Mouse (Mus musculus) lung, postnatal 25 days (tissue): ENCODE measurements around the gene Tspan7.
A peak's percentile ranks its signal among the peaks of the same experiment; 100 is the strongest.

Experiments
- DNase-seq: peaks from one replicate; pipeline ENCODE4 v3.0.0; 2022; ENCODE audit warnings: low spot score

Gene Tspan7

GRCm38 (mm10) chrX:10549708-10550107 is 64.8 kb downstream of the Tspan7 start:
- no peak for DNase-seq

DNA sequence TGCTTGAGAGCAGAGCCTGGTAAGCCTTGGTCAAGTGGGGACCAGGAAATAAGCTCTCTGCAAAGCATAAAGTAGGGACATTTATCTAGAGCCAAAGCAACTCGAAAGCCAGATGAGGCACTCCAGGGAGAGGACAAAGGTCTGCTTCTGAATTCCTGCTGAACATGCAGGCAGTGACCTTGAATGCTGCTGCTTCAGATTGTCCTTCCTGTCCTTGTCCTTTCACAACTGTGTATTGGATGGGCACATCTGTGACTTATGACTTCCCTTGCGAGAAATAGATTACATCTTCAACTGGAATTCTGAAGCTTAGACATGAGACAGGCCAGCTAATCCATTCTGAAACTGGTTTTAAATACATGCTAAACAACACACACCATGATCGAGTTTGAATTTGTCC is 71.9 kb downstream of the Tspan7 start:
- DNase-seq: no peak

DNA sequence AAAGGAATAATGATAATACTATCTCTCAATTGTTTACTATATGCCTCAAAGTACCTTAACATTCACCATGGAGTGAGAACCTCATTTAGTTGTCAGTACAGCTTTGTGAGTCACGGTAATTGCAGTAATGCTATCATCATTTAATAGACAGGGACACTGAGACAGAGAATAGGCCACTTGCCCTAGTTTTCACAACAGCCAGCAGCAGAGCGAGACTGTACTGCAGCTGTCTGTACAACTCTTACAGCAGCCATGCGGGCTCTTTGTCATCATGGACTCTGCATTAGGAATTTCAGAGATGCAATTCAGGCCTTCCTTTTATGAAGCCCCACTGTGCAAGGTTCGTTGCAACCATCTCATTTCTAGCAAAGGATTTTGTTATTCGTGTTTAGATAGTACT is 72.6 kb downstream of the Tspan7 start:
- no peak for DNase-seq

DNA sequence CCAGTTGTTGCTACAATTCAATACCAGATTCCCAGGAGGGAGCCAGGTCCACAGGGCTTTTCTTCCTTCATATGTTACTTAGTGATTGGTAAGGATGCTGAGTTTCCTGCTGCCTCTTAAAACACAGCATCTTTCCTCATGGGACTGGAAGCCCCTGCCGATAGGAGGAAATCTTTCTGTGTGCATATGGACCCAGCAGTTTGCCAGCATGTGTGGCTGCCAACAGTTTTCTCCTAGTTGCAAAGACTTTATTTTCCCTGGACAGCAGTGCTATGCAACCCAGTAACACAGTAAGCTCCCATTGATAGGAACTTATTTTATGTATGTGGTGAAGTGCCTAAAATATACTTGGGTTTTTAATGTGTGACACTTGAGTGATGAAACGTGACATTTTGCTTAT is 73.7 kb downstream of the Tspan7 start:
- DNase-seq: no peak

DNA sequence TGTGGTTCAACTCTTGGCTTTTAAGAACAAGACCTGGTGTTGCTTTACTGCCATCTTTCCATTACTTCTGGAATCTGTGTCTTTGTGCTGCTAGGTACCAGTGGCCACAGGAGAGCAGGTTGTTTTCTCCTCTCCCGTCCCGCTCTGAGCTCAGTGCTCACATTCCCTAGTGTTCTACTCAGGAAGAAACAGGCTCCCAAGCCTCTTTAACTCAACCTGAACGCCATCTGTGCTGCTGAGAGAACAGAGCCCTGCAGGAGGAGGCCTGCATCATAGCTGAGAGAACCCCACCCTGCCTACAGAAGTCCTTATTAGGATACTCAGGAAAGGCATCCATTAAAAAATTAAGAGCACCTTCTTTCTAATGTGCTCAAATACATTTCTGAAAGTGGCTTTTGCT is 80.9 kb downstream of the Tspan7 start:
- DNase-seq: no peak

DNA sequence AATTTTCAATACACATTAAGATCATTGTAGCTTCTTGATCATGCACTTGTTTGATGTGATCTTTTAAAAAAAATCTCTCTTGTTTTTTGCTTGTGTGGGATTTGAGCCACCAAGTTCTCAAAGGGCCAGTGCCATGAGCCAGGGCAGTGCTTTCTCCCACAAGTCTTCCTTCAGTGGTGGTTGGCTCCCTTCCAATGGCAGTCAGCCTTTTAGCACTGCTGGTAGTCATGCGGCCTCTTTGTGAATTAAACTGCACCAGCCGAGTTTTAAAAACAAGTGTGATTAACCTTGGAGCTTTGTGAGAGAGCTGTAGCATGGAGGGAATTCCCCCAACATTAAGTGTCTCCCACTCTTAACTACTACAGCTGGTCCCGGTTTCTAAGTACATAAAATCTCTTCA is 89.6 kb downstream of the Tspan7 start:
- peak; percentile 7 for DNase-seq

GRCm38 (mm10) chrX:10575406-10575805 is 90.4 kb downstream of the Tspan7 start:
- no peak for DNase-seq

DNA sequence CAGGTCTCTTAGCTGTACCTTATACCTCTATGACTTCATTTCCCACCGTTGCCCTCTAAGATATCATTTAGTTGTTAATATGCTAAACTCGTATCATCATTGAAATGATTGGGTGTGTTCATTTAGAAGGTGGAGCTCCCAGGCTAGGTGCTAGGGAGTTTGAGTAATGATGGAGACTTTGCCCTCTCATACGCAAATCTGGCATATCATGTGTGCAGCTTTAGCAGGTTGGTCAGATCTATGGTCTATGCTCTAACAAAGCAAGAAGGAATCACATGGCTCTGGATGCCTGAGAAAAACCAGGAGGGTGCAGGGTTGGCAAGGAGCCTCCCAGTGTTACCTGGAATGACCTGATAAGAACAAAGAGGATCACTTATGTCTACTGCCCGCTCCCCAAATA is 91.4 kb downstream of the Tspan7 start:
- no peak for DNase-seq

DNA sequence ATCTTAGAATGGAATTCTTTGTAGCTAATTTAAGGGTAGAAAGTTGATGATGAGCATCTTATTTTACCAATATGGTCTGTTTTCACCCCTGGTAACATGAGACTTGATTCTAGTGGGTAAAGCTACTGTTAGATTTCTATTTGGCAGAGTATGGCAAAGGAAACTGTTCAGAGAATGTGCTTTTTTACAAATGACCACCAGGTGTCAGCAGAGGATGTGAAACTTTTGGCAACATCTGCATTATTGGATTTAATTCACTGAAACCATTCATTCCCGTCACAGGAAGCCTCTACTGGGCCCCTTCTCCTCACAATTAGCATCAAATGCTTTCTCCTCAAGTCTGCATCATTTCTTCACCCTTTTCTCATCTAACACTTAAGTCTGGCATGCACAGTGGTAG is 92.4 kb downstream of the Tspan7 start:
- peak; percentile 25 for DNase-seq

DNA sequence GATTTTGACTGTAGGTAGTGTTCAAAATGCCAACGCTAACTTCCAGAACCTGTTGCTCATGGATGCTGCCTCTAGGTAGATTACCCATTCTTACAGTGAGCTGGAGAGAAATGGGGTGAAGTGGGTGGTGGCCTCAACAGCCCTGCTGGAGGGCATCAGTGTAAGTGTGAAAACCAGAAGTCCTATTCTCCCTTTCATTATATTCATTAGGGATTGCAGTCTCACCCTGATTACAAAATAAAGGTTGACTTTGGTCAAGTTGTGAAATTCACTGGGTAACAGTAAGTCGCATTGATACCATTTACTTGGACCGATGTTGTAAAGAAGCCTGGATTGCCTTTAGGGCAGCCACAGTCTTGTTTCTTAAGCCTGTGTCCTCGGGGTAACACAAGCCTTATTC is 97.8 kb downstream of the Tspan7 start:
- DNase-seq: no peak

- DNase-seq: peak; percentile 3
These were observed 107.3 kb downstream of the Tspan7 start for GRCm38 (mm10) chrX:10592244-10592643.

DNA sequence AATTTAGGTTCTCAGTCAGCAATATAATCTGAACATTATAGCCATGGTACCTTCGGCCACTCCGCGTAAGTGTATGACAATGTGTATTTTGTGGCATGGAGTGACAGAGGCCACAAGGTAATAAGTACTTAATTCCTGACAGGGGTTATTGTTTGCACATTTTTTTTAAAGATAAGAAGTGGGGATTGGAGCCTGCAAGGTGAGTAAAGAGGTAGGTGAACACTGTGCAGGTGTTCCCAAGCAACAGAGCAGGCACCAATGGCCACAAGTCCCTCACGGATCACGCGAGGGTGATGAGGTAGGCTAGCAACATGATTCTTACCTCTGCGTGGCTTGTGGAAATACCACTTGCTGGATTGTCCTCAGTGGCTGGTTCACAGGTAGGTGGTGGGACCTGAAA is 108.6 kb downstream of the Tspan7 start:
- DNase-seq: no peak

GRCm38 (mm10) chrX:10617119-10617518 is 132.2 kb downstream of the Tspan7 start:
- peak; percentile 32 for DNase-seq

- no peak for DNase-seq
These were observed 156.1 kb downstream of the Tspan7 start for GRCm38 (mm10) chrX:10641062-10641461.
